Mouse (Mus musculus): ENCODE results near the gene Eif4g3.

Gene Eif4g3

DNA sequence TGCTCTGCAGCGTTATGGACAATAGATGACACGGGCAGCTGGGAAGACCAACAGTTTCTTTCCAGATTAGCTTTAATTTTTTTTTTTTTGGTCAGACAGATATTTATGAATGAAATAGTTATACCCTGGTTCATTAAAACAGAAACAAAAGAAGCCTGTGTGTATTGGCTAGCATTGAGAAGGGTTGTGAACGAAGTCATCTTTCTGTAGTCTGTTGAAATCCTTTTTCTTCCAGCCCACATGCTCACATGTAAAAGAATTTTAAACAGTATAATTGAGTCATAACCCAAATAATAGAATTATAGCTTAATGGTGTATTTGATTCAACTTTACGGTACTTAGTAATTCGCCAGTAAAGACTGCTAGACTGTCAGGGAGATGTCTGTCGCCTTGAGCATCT is 28.8 kb downstream of the Eif4g3 start:
- in situ Hi-C loops (cut with MboI; ENCODE audit: low sequenced_read_pairs), result no loop called here

DNA sequence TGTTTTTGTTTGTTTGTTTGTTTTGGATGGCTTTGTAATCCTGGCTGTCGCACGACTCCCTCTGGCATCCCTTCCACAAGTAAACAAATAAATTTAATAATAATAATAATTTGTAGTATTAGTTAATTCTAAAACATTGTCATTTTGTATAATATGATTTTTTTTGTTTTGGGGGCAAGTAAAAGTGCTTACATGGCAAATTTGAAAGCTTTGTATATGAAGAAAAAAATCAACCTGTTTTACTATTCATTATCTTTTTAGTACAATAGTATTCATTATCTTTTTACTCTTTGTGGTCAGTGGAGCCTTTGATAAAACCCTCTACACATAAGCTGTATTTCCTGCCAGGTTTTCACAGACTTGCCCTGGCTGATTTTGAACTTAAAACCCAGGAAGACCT is 29.9 kb downstream of the Eif4g3 start:
- in situ Hi-C loops (cut with MboI; ENCODE audit: low sequenced_read_pairs), result no loop called here

GRCm38 (mm10) chr4:138023403-138024100 is 30.7 kb downstream of the Eif4g3 start:
- in situ Hi-C loops (cut with MboI; ENCODE audit: low sequenced_read_pairs), result no loop called here

- in situ Hi-C loops (cut with MboI; ENCODE audit: low sequenced_read_pairs), result no loop called here
Observed at GRCm38 (mm10) chr4:138029168-138029567, 36.3 kb downstream of the Eif4g3 start.

DNA sequence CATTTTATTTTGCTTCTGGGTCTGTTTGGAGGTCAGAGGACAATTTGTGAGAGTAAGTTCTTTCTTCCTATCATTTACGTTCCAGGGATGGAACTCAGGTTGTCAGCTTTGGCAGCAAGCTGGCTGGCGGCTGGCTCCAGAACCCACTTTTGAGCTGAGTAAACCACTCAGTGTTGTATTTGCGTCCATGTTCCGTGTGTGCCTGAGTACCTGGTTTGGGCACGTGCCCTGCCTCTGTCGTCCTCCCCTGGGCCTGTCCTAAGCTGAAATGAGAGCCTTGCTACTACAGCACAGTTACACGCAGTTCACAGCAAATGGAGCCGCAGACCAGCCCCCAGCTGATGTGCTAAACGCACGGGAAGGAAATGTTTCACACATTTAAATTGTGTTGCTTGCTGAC is 39.0 kb downstream of the Eif4g3 start:
- in situ Hi-C loops (cut with MboI; ENCODE audit: low sequenced_read_pairs), result no loop called here

DNA sequence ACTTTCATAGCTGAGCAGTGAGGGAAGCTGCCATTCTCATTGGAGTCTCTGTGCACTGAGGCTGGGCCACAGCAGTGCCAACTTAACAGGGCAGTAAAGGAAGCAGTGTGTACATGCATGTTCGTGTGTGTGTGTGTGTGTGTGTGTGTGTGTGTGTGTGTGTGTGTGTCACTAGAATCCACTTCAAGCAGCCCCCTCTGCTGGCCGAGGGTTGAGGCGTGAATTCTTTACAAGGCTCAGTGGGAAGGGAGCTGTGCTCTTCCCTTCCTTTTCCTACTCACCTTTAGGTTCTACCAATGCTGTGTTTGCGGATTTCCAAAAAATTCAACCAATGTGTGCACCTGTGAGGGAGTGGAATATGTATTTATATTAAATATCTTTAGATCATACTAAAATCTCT is 41.0 kb downstream of the Eif4g3 start:
- in situ Hi-C loops (cut with MboI; ENCODE audit: low sequenced_read_pairs), result no loop called here

DNA sequence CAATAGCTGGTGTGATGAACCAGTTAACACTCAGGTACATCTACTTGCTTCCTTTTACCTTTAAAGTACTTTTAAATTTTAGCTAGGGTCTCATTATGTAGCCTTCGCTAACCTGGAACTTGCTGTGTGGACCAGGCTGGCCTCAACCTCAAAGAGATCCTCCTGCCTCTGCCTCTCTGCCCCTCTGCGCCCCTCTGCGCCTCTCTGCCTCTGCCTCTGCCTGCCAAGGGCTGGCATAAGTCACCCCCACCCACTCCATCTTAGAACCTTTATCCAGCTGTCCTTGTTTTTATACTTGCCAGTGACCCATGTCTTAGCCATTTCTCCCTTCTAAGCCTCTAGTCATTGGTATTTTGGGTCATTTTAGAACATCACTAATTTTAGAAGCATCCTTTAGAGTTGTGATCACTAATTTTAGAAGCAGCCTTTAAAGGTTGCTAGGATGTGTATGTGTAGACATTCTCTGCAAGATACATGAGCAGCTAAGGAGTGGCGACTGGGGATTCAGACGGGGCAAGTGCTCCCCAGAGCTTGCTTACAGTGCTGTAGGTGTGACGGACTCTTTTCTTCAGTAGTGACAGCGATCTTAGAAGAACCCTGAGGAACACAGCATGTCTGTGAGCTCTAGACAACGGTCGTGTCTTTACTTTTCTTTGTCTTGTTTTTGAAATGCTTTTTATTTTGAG is 42.8 kb downstream of the Eif4g3 start:
- in situ Hi-C loops (cut with MboI; ENCODE audit: low sequenced_read_pairs), result no loop called here

- in situ Hi-C loops (cut with MboI; ENCODE audit: low sequenced_read_pairs), result no loop called here
Observed at GRCm38 (mm10) chr4:138037110-138037509, 44.3 kb downstream of the Eif4g3 start.

- in situ Hi-C loops (cut with MboI; ENCODE audit: low sequenced_read_pairs), result no loop called here
Observed at GRCm38 (mm10) chr4:138037896-138038295, 45.1 kb downstream of the Eif4g3 start.

- in situ Hi-C loops (cut with MboI; ENCODE audit: low sequenced_read_pairs), result no loop called here
Observed at GRCm38 (mm10) chr4:138038365-138039274, 45.8 kb downstream of the Eif4g3 start.

GRCm38 (mm10) chr4:138039275-138039651 is 46.4 kb downstream of the Eif4g3 start:
- in situ Hi-C loops (cut with MboI; ENCODE audit: low sequenced_read_pairs), result no loop called here

GRCm38 (mm10) chr4:138040589-138040988 is 47.8 kb downstream of the Eif4g3 start:
- in situ Hi-C loops (cut with MboI; ENCODE audit: low sequenced_read_pairs), result no loop called here

GRCm38 (mm10) chr4:138041566-138042256 is 48.9 kb downstream of the Eif4g3 start:
- in situ Hi-C loops (cut with MboI; ENCODE audit: low sequenced_read_pairs), result no loop called here

DNA sequence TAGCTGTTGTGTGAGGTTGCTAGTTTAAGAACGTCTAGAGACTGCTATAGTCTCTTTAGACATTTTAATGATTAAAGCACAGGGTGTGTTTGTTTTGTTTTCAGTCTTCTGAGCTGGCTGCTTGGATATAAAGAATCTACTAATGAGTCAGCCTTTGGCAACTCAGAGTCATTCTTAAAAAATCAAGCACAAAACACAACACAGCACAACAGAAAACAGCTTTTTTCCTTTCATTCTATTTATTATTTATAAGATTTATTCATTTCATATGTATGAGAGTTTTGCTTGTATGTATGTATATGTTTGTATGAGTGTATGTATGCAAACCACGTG is 49.4 kb downstream of the Eif4g3 start:
- in situ Hi-C loops (cut with MboI; ENCODE audit: low sequenced_read_pairs), result no loop called here

GRCm38 (mm10) chr4:138042625-138043024 is 49.8 kb downstream of the Eif4g3 start:
- in situ Hi-C loops (cut with MboI; ENCODE audit: low sequenced_read_pairs), result no loop called here

GRCm38 (mm10) chr4:138044841-138045500 is 52.1 kb downstream of the Eif4g3 start:
- in situ Hi-C loops (cut with MboI; ENCODE audit: low sequenced_read_pairs), result no loop called here

DNA sequence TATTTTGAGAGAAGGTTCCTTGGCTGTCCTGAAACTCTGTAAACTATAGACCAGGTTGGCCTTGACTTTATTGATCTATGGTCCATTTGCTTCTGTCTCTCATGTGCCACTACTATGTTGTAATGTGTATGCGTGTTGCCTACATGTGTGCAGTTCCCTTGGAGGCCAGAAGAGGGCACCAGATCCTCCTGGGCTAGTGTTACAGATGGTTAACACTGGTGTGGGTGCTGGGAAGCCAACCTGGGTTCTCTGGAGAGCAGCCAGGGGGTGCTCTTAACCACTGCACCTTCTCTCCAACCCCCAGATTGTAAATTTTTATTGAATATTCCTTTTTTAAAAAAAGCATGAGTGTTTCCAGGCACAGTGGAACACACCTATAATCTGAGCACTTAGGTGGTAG is 53.0 kb downstream of the Eif4g3 start:
- in situ Hi-C loops (cut with MboI; ENCODE audit: low sequenced_read_pairs), result no loop called here

GRCm38 (mm10) chr4:138046371-138046770 is 53.5 kb downstream of the Eif4g3 start:
- in situ Hi-C loops (cut with MboI; ENCODE audit: low sequenced_read_pairs), result no loop called here

DNA sequence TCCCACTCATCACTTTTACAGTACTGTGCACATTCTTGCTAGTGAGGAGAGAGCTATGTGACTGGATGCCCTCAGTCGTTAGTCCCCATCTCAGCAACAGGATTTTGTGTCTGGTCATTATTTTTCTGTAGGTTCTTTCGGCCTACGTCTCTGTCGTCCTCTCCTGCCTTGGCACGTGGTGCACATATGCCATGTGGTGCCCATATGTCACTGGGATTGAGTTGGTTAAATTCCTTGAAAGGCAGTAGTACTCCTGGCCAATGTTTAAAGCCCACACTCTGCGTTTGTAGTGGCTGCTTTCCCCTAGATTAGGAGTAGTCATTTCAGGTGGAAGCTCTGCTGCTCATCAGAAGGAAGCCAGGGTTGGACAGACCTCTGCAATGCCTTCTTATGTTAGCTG is 56.7 kb downstream of the Eif4g3 start:
- in situ Hi-C loops (cut with MboI; ENCODE audit: low sequenced_read_pairs), result no loop called here

DNA sequence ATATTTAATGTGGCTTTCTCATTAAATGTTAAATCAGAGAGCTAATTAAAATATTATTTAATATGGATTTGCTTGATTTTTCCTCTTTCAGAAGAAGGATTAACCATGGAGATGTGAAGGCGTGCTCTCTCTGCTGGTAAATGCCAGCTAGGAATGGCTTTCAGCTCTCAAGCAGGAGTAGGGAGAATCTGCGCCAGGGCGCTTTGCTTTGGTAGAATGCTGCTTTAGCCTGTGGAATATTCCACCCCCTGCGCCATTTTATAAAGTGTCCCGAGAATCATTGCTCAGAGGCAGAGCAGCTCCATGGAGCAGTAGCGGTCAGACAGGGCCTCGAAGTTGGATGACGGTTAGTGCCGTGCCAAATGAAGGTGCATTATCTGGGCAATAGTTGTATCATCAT is 58.7 kb downstream of the Eif4g3 start:
- in situ Hi-C loops (cut with MboI; ENCODE audit: low sequenced_read_pairs), result no loop called here

DNA sequence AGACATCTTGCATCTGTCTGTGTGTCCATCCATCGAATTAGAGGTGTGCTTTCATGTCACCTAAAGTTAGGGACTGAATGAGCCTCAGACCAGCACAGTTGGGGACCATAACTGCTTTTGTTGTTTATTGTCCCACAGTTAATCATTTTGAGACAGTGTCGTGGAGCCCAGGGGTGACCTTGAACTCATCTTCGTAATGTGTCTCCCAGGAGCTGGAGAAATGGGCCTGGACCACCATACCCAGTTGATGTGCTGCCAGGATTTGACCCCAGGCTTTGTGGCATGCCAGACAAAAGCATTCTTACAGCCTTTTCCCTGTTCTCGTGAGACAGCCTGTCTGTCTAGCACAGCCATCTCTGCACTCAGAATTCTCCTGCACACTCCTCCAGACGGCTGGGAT is 63.8 kb downstream of the Eif4g3 start:
- in situ Hi-C loops (cut with MboI; ENCODE audit: low sequenced_read_pairs), result no loop called here

Measured in CH12F3 (cell line).